Comparison of ENCODE assay signal across 9 mouse cellular contexts in the genomic region with DNA sequence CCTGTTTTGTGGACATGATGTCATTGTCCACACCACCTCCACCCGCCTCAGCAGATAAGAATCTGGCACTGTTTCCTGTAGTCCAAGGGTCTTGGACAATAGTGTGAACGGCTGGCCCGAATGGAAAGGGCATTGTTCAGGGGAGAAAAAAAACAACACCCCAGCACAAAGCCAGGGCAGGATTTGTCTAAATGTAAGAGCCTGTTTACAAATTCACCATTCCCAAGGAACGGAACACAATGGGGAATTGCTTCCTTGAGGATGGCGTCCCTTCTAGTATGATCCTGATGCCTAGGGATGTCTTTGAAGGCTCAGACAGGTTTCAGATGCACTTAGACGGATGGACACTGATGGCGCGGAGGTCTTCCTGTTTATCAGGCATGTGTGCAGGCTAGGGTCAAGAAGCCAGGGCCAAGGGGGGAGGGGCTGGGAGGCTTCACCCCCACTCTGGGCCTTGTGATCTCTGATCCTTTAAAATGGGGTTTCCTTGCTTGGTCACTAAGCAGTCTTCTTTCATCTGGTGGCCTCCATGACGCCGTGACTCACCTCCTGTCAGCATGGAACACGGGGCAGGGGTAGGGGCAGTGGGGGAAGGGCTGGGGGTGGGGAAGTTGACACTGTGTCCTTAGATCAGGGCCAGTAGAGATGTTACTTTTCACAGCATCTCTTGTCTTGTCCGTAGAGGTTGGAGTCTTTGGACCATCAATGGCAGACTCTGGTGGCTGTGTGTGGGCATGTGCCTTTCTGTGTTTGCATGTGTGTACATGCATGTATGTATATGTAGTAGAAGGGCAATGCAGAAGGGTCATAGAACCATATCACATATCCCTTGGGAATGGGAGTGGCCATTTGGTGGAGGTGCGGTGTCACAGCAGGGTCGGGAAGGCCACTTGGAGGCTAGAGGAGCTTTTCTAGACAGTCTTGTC. TPM values are rescaled to one million over a fixed set of nuclear protein-coding genes. Genes with fewer than 3 reads are reported as not detected.
DNase-seq lines count a peak whose midpoint lies in the region; ATAC-seq and TF ChIP-seq lines count a peak whose summit lies in the region.
"Had no signal": no experiment of that assay in that cellular context is flagged by ENCODE, and none has a peak within 500 bp of the region (broad histone marks: within the 10 kb centered on the region; RNA-seq: fewer than 3 reads in every experiment).

No protein-coding gene starts in this region.

- H3K27ac ChIP-seq in intestine, postnatal 0 days (ENCODE audit: low read depth, low read length): peak overlapping the region; percentile 21; the same call in 1 of the 2 replicates
- H3K27ac ChIP-seq in lung, embryonic 16.5 days (ENCODE audit: low read length): peak overlapping the region; percentile 76

- no peak for TF ChIP-seq CTCF in brain, embryonic 14.5 days (IDR thresholded peaks at IDR 0.05; ENCODE audit: borderline replicate concordance, extremely low read depth, insufficient read depth, insufficient read length)
- no peak for TF ChIP-seq CTCF in intestine, postnatal 0 days (IDR thresholded peaks at IDR 0.05; ENCODE audit: low read depth)

- no peak overlapping the region for H3K9ac ChIP-seq in intestine, postnatal 0 days (ENCODE audit: low read depth, low read length)
- H3K9ac ChIP-seq in lung, embryonic 16.5 days (ENCODE audit: low read length): no peak overlapping the region

- no peaks in the 10 kb centered on the region for H3K4me1 ChIP-seq in intestine, postnatal 0 days (replicated peaks; ENCODE audit: control insufficient read depth, insufficient read depth, low read length)
- H3K4me1 ChIP-seq in lung, embryonic 16.5 days (replicated peaks; ENCODE audit: control insufficient read depth, insufficient read depth, low read length): peaks cover 9% of the 10 kb centered on the region; the same call in 1 of the 2 replicates

- no peaks in the 10 kb centered on the region for H3K27me3 ChIP-seq in intestine, postnatal 0 days (replicated peaks; ENCODE audit: control insufficient read depth, insufficient read depth, low read length)
- H3K27me3 ChIP-seq in lung, embryonic 16.5 days (ENCODE audit: control insufficient read depth, insufficient read depth, low read depth, low read length): no peaks in the 10 kb centered on the region

- no peaks in the 10 kb centered on the region for H3K9me3 ChIP-seq in intestine, postnatal 0 days (ENCODE audit: control insufficient read depth)
- no peaks in the 10 kb centered on the region for H3K9me3 ChIP-seq in lung, embryonic 16.5 days (ENCODE audit: control insufficient read depth, low read length)

- no peak for ATAC-seq in intestine, postnatal 0 days
- peak; percentile 76 for ATAC-seq in lung, embryonic 16.5 days (ENCODE audit: low read depth)
- no peak for ATAC-seq in erythroblast, adult 5-6 weeks (replicated peaks; ENCODE audit: low FRiP score, poor library complexity, severe bottlenecking)

- no peak for TF ChIP-seq POLR2A in brain, embryonic 14.5 days (IDR thresholded peaks at IDR 0.05; ENCODE audit: borderline replicate concordance, extremely low read depth, insufficient read depth, insufficient read length, poor library complexity, severe bottlenecking)

- H3K4me2 ChIP-seq in intestine, postnatal 0 days (replicated peaks; ENCODE audit: low read depth): no peak overlapping the region
- H3K4me2 ChIP-seq in lung, embryonic 16.5 days (ENCODE audit: low read depth, low read length): no peak overlapping the region

- H3K4me3 ChIP-seq in intestine, postnatal 0 days (ENCODE audit: low read depth, low read length): no peak overlapping the region
- no peak overlapping the region for H3K4me3 ChIP-seq in lung, embryonic 16.5 days (ENCODE audit: low read length)

- WGBS in intestine, postnatal 0 days: 70% methylated on average over 14 of the region's 14 CpGs
- 66% methylated on average over 14 of the region's 14 CpGs for WGBS in lung, embryonic 16.5 days

- H3K36me3 ChIP-seq in intestine, postnatal 0 days (ENCODE audit: control insufficient read depth, insufficient read depth): peaks cover 6% of the 10 kb centered on the region; the same call in 1 of the 2 replicates
- 0 out of 2 replicates have a peak, but pooled peaks cover 2% of the 10 kb centered on the region for H3K36me3 ChIP-seq in lung, embryonic 16.5 days (ENCODE audit: control insufficient read depth, insufficient read depth, low read length)

- peak; percentile 53 for DNase-seq in adrenal gland, postnatal 14 days
- no peak for DNase-seq in adrenal gland, postnatal 25 days
- DNase-seq in brain, embryonic 14.5 days (ENCODE audit: low read depth): peak; percentile 4
- DNase-seq in urinary bladder, adult 18-20 months (ENCODE audit: low spot score in 2 of 2): no peak
- DNase-seq in urinary bladder, adult 2 months (ENCODE audit: low spot score): no peak

RNA-seq across cellular contexts. Expression of gene Sema3g, which starts 15.7 kb away (rescaled TPM):
- total RNA-seq in adrenal gland, postnatal 14 days (2021): 10.9 and 13.9 TPM in 2 replicates
- total RNA-seq in adrenal gland, postnatal 25 days (2021): 6.3 and 7.5 TPM in 2 replicates
- 1.7 and 2.7 TPM in 2 replicates for polyA plus RNA-seq in brain, embryonic 14.5 days (2012; rRNA removed)
- 0.61 and 0.74 TPM in 2 replicates for polyA plus RNA-seq in intestine, postnatal 0 days (2015; fragmentation: Nextera tagmentation; extraction: Ambion mirVana)
- 2.3 and 2.7 TPM in 2 replicates for polyA plus RNA-seq in lung, embryonic 16.5 days (2015; fragmentation: Nextera tagmentation; extraction: Ambion mirVana)
- not detected in 2 replicates for total RNA-seq in erythroblast, adult 5-6 weeks (2015; ENCODE audit: low replicate concordance)
- not detected in 2 replicates for total RNA-seq in erythroblast, adult 5-6 weeks (2017; ENCODE audit: low replicate concordance)
- polyA plus RNA-seq in urinary bladder, adult 2 months (2012; rRNA removed): 3.6 and 5.9 TPM in 2 replicates

RNA-seq across cellular contexts. Expression of gene Nisch, which starts 16.6 kb away (rescaled TPM):
- 269 and 295 TPM in 2 replicates for total RNA-seq in adrenal gland, postnatal 14 days (2021)
- total RNA-seq in adrenal gland, postnatal 25 days (2021): 393 and 398 TPM in 2 replicates
- 362 and 506 TPM in 2 replicates for polyA plus RNA-seq in brain, embryonic 14.5 days (2012; rRNA removed)
- 74.1 and 78.8 TPM in 2 replicates for polyA plus RNA-seq in intestine, postnatal 0 days (2015; fragmentation: Nextera tagmentation; extraction: Ambion mirVana)
- 377 and 397 TPM in 2 replicates for polyA plus RNA-seq in lung, embryonic 16.5 days (2015; fragmentation: Nextera tagmentation; extraction: Ambion mirVana)
- 30.2 and 34.1 TPM in 2 replicates for total RNA-seq in erythroblast, adult 5-6 weeks (2015; ENCODE audit: low replicate concordance)
- 19.5 and 21.8 TPM in 2 replicates for total RNA-seq in erythroblast, adult 5-6 weeks (2017; ENCODE audit: low replicate concordance)
- polyA plus RNA-seq in urinary bladder, adult 2 months (2012; rRNA removed): 211 and 293 TPM in 2 replicates

RNA-seq across cellular contexts. Expression of gene Phf7, which starts 17.8 kb away (rescaled TPM):
- total RNA-seq in adrenal gland, postnatal 14 days (2021): 6.8 and 9.6 TPM in 2 replicates
- total RNA-seq in adrenal gland, postnatal 25 days (2021): 7.6 and 11.0 TPM in 2 replicates
- 7.4 and 8.7 TPM in 2 replicates for polyA plus RNA-seq in brain, embryonic 14.5 days (2012; rRNA removed)
- polyA plus RNA-seq in intestine, postnatal 0 days (2015; fragmentation: Nextera tagmentation; extraction: Ambion mirVana): 8.6 and 10.3 TPM in 2 replicates
- polyA plus RNA-seq in lung, embryonic 16.5 days (2015; fragmentation: Nextera tagmentation; extraction: Ambion mirVana): 13.5 TPM in 2 replicates
- 4.8 and 11.5 TPM in 2 replicates for total RNA-seq in erythroblast, adult 5-6 weeks (2015; ENCODE audit: low replicate concordance)
- 2.5 and 4.8 TPM in 2 replicates for total RNA-seq in erythroblast, adult 5-6 weeks (2017; ENCODE audit: low replicate concordance)
- 8.9 and 9.0 TPM in 2 replicates for polyA plus RNA-seq in urinary bladder, adult 2 months (2012; rRNA removed)

RNA-seq across cellular contexts. Expression of gene Bap1, which starts 17.9 kb away (rescaled TPM):
- 58.5 and 62.4 TPM in 2 replicates for total RNA-seq in adrenal gland, postnatal 14 days (2021)
- total RNA-seq in adrenal gland, postnatal 25 days (2021): 62.6 and 65.9 TPM in 2 replicates
- polyA plus RNA-seq in brain, embryonic 14.5 days (2012; rRNA removed): 136 and 158 TPM in 2 replicates
- 20.7 and 22.4 TPM in 2 replicates for polyA plus RNA-seq in intestine, postnatal 0 days (2015; fragmentation: Nextera tagmentation; extraction: Ambion mirVana)
- 79.8 and 82.2 TPM in 2 replicates for polyA plus RNA-seq in lung, embryonic 16.5 days (2015; fragmentation: Nextera tagmentation; extraction: Ambion mirVana)
- 4.0 and 11.1 TPM in 2 replicates for total RNA-seq in erythroblast, adult 5-6 weeks (2015; ENCODE audit: low replicate concordance)
- 22.9 and 32.1 TPM in 2 replicates for total RNA-seq in erythroblast, adult 5-6 weeks (2017; ENCODE audit: low replicate concordance)
- 41.8 and 43.2 TPM in 2 replicates for polyA plus RNA-seq in urinary bladder, adult 2 months (2012; rRNA removed)

RNA-seq across cellular contexts. Expression of gene Tnnc1, which starts 25.2 kb away (rescaled TPM):
- 0.67 and 1.3 TPM in 2 replicates for total RNA-seq in adrenal gland, postnatal 14 days (2021)
- total RNA-seq in adrenal gland, postnatal 25 days (2021): 1.9 TPM in 1 of 2 replicates, not detected in the other
- 4.6 and 6.3 TPM in 2 replicates for polyA plus RNA-seq in brain, embryonic 14.5 days (2012; rRNA removed)
- polyA plus RNA-seq in intestine, postnatal 0 days (2015; fragmentation: Nextera tagmentation; extraction: Ambion mirVana): 1.4 and 1.6 TPM in 2 replicates
- polyA plus RNA-seq in lung, embryonic 16.5 days (2015; fragmentation: Nextera tagmentation; extraction: Ambion mirVana): 93.6 and 113 TPM in 2 replicates
- total RNA-seq in erythroblast, adult 5-6 weeks (2015; ENCODE audit: low replicate concordance): not detected in 2 replicates
- total RNA-seq in erythroblast, adult 5-6 weeks (2017; ENCODE audit: low replicate concordance): not detected in 2 replicates
- 3.0 and 3.5 TPM in 2 replicates for polyA plus RNA-seq in urinary bladder, adult 2 months (2012; rRNA removed)
- total RNA-seq: neutrophil, adult 5-6 weeks had no signal

Comparison
In these comparisons a context has a peak if more than half of its experiments do, and no peak if none do; other contexts are left out.
1. DNase-seq: peak in adrenal gland, postnatal 14 days (single experiment) and brain, embryonic 14.5 days (single experiment); none in adrenal gland, postnatal 25 days (single experiment), urinary bladder, adult 18-20 months (0 of 2) and urinary bladder, adult 2 months (single experiment).